Mouse (Mus musculus): ENCODE results near the gene Trpv4. TPM values are rescaled to one million over a fixed set of nuclear protein-coding genes. Genes with fewer than 3 reads are reported as not detected.

Gene Trpv4
- polyA plus RNA-seq, 1 experiment from 2014 or later = 2.2 TPM

Other genes starting within 250 kb of the Trpv4 start
- 30.5 and 31.0 TPM in 2 replicates for gene Mmab, start 214.4 kb downstream of the Trpv4 start, polyA plus RNA-seq (2015; fragmentation: Nextera tagmentation; extraction: Ambion mirVana)
- 39.2 and 43.8 TPM in 2 replicates for gene Mvk, start 214.2 kb downstream of the Trpv4 start, polyA plus RNA-seq (2015; fragmentation: Nextera tagmentation; extraction: Ambion mirVana)
- 2.1 TPM in 2 replicates for gene Fam222a, start 90.4 kb downstream of the Trpv4 start, polyA plus RNA-seq (2015; fragmentation: Nextera tagmentation; extraction: Ambion mirVana)
- gene Gltp, start 32.6 kb upstream of the Trpv4 start, polyA plus RNA-seq (2015; fragmentation: Nextera tagmentation; extraction: Ambion mirVana) = 95.4 and 106 TPM in 2 replicates
- gene Tchp, start 49.3 kb upstream of the Trpv4 start, polyA plus RNA-seq (2015; fragmentation: Nextera tagmentation; extraction: Ambion mirVana) = 12.3 and 12.8 TPM in 2 replicates
- gene Ankrd13a, start 116.3 kb upstream of the Trpv4 start, polyA plus RNA-seq (2015; fragmentation: Nextera tagmentation; extraction: Ambion mirVana) = 77.4 and 79.3 TPM in 2 replicates
- 48.7 and 49.3 TPM in 2 replicates for gene Git2, start 117.1 kb upstream of the Trpv4 start, polyA plus RNA-seq (2015; fragmentation: Nextera tagmentation; extraction: Ambion mirVana)
- gene 1500011B03Rik, start 165.0 kb upstream of the Trpv4 start, polyA plus RNA-seq (2015; fragmentation: Nextera tagmentation; extraction: Ambion mirVana) = 76.5 and 76.8 TPM in 2 replicates
- not detected in 2 replicates for gene 4930519G04Rik, start 195.2 kb upstream of the Trpv4 start, polyA plus RNA-seq (2015; fragmentation: Nextera tagmentation; extraction: Ambion mirVana)
- not detected in 2 replicates for gene Gm9936, start 200.3 kb upstream of the Trpv4 start, polyA plus RNA-seq (2015; fragmentation: Nextera tagmentation; extraction: Ambion mirVana)
- 6.2 and 9.2 TPM in 2 replicates for gene Oasl2, start 238.5 kb upstream of the Trpv4 start, polyA plus RNA-seq (2015; fragmentation: Nextera tagmentation; extraction: Ambion mirVana)